ENCODE assay signal across 9 mouse cellular contexts in genomic region chr2:29563986-29564385, GRCm38 (mm10). TPM values are rescaled to one million over a fixed set of nuclear protein-coding genes. Genes with fewer than 3 reads are reported as not detected.
A peak's percentile ranks its signal among the peaks of the same experiment; 100 is the strongest.
DNase-seq lines count a peak whose midpoint lies in the region; ATAC-seq and TF ChIP-seq lines count a peak whose summit lies in the region.
"Had no signal": no experiment of that assay in that cellular context is flagged by ENCODE, and none has a peak within 500 bp of the region (broad histone marks: within the 10 kb centered on the region; RNA-seq: fewer than 3 reads in every experiment).

No protein-coding gene starts in this region.

- TF ChIP-seq CTCF in gastrocnemius, adult 2 months (IDR thresholded peaks at IDR 0.05), result no peak

- no peak overlapping the region for H3K9ac ChIP-seq in midbrain, embryonic 11.5 days (ENCODE audit: low read length)
- H3K9ac ChIP-seq: embryonic facial prominence, embryonic 13.5 days; liver, embryonic 13.5 days had no signal

- intact Hi-C loops in gastrocnemius, adult 2 months (cut with DNase I), result no loop called here

- H3K36me3 ChIP-seq in midbrain, embryonic 10.5 days, result no peaks in the 10 kb centered on the region
- no peaks in the 10 kb centered on the region for H3K36me3 ChIP-seq in midbrain, embryonic 11.5 days (ENCODE audit: control insufficient read depth, insufficient read depth, low read length)
- H3K36me3 ChIP-seq: embryonic facial prominence, embryonic 13.5 days; liver, embryonic 13.5 days had no signal

- peaks cover 30% of the 10 kb centered on the region for H3K4me1 ChIP-seq in midbrain, embryonic 10.5 days
- H3K4me1 ChIP-seq in midbrain, embryonic 11.5 days (ENCODE audit: control insufficient read depth, insufficient read depth, low read length), result peaks cover 11% of the 10 kb centered on the region

- no peak for DNase-seq in midbrain, embryonic 10.5 days (ENCODE audit: low spot score)
- no peak for DNase-seq in midbrain, embryonic 11.5 days (ENCODE audit: low spot score, missing footprints)
- peak; percentile 75 to 81 for DNase-seq in cerebellum, postnatal 14 days
- peak; percentile 61 to 73 for DNase-seq in left cerebral cortex, adult 18-20 months (ENCODE audit: low spot score in 2 of 2)
- no peak for DNase-seq in gastrocnemius, adult 2 months
- DNase-seq in kidney, postnatal 14 days, result no peak
- DNase-seq in urinary bladder, postnatal 4 days (ENCODE audit: low spot score in 2 of 2), result no peak
- DNase-seq: liver, embryonic 13.5 days had no signal

- 0 out of 2 replicates have a peak overlapping the region, but pooled peaks have one; percentile 34 for H3K27ac ChIP-seq in midbrain, embryonic 10.5 days (replicated peaks)
- no peak overlapping the region; the same call in 1 of the 2 replicates for H3K27ac ChIP-seq in midbrain, embryonic 11.5 days (ENCODE audit: low read depth, low read length)
- no peak overlapping the region for H3K27ac ChIP-seq in gastrocnemius, adult 2 months
- H3K27ac ChIP-seq: embryonic facial prominence, embryonic 13.5 days; liver, embryonic 13.5 days had no signal

- ATAC-seq in midbrain, embryonic 11.5 days (ENCODE audit: low FRiP score), result no peak

- no peaks in the 10 kb centered on the region for H3K9me3 ChIP-seq in midbrain, embryonic 10.5 days (replicated peaks)
- H3K9me3 ChIP-seq in midbrain, embryonic 11.5 days (ENCODE audit: control insufficient read depth, low read length), result no peaks in the 10 kb centered on the region
- H3K9me3 ChIP-seq: embryonic facial prominence, embryonic 13.5 days; liver, embryonic 13.5 days had no signal

- H3K4me2 ChIP-seq in midbrain, embryonic 11.5 days, result no peak overlapping the region
- H3K4me2 ChIP-seq: embryonic facial prominence, embryonic 13.5 days; liver, embryonic 13.5 days had no signal

- H3K4me3 ChIP-seq in midbrain, embryonic 10.5 days, result no peak overlapping the region
- no peak overlapping the region for H3K4me3 ChIP-seq in midbrain, embryonic 11.5 days (ENCODE audit: low read depth, low read length)
- H3K4me3 ChIP-seq in gastrocnemius, adult 2 months, result no peak overlapping the region
- H3K4me3 ChIP-seq: embryonic facial prominence, embryonic 13.5 days; liver, embryonic 13.5 days had no signal

- no peaks in the 10 kb centered on the region for H3K27me3 ChIP-seq in midbrain, embryonic 10.5 days (ENCODE audit: low read depth, poor library complexity, severe bottlenecking)
- no peaks in the 10 kb centered on the region for H3K27me3 ChIP-seq in midbrain, embryonic 11.5 days (ENCODE audit: control insufficient read depth, insufficient read depth, low read length)
- H3K27me3 ChIP-seq: liver, embryonic 13.5 days had no signal

- 77% methylated on average over 7 of the region's 7 CpGs for WGBS in midbrain, embryonic 10.5 days
- WGBS in midbrain, embryonic 11.5 days, result 78% methylated on average over 7 of the region's 7 CpGs

RNA-seq across cellular contexts. Expression of gene Rapgef1, which starts 55.5 kb away (rescaled TPM):
- polyA plus RNA-seq in midbrain, embryonic 10.5 days (2016; fragmentation: Nextera tagmentation; extraction: Ambion mirVana), result 14.4 and 15.4 TPM in 2 replicates
- 12.4 and 15.6 TPM in 2 replicates for polyA plus RNA-seq in midbrain, embryonic 11.5 days (2014; fragmentation: Nextera tagmentation; extraction: Ambion mirVana)
- 100 to 1,000 TPM in 1 of 2 experiments, 10 to 100 TPM in 1; 91.4 to 100 TPM for total RNA-seq in left cerebral cortex, adult 18-20 months (2021)
- 100 to 1,000 TPM; 135 to 139 TPM for total RNA-seq in gastrocnemius, adult 2 months (2021)

Comparison
In these comparisons a context has a peak if more than half of its experiments do, and no peak if none do; other contexts are left out.
1. DNase-seq: peak in cerebellum, postnatal 14 days (2 of 2) and left cerebral cortex, adult 18-20 months (2 of 2); none in midbrain, embryonic 10.5 days (single experiment), midbrain, embryonic 11.5 days (single experiment), gastrocnemius, adult 2 months (single experiment), kidney, postnatal 14 days (single experiment) and urinary bladder, postnatal 4 days (0 of 2).